Mouse (Mus musculus) layer of hippocampus, adult 9-11 months (tissue): ENCODE data around the gene Shprh.
"Not testable (repeated sequence)": the region's sequence is repeated elsewhere in the genome, so short reads cannot be mapped to it uniquely, and the experiment has no call there.

Experiments used
- DNase-seq: peaks from one replicate; pipeline ENCODE4 v3.0.0; 2022

Gene Shprh

GRCm38 (mm10) chr10:11250247-11250997 lies 101.2 kb downstream of the Shprh start:
- DNase-seq = no peak

- not testable (repeated sequence) for DNase-seq
Measured at GRCm38 (mm10) chr10:11253581-11253980, 104.4 kb downstream of the Shprh start.

DNA sequence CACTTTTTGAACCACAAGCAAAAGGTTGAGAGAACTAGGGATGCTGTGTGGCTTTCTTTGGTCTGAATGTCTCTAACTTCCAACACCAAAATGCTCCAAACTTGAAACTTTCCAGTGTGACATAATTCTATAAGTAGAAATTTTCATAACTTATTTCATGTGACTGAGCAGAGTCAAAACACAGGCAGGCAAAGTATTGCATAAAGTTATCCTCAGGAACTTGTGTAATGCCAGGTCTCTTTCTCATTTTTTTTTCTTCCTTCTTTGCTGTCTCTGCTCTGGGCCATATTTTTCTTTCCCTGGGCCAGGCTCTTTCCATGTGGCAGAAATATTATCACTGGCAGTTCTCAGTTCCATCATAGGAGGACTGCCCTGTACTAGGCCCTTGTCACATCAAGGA lies 110.9 kb downstream of the Shprh start:
- no peak for DNase-seq

DNA sequence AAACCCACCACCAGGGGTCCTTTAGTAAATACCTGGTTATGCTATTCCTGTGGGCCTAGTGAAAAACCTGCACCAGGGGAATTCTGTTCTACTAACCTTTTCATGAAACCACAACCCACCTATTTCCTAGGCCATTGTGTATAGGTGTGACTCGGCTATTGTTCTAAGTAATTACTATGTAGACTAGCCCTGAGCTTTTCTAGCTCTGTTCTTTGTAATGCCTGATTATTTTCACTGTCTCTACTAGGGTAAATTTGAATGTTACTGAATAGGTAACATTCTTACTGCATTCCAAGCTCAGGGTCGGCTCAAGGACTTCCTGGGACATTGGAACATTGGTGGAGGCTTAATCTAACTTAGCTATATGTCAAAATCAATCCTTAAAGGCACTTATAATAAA lies 113.1 kb downstream of the Shprh start:
- not testable (repeated sequence) for DNase-seq

- not testable (repeated sequence) for DNase-seq
Measured at GRCm38 (mm10) chr10:11263795-11264194, 114.6 kb downstream of the Shprh start.
